Mouse (Mus musculus): ENCODE results near the gene Olfr1150-ps1.

Olfr1150-ps1 gene

GRCm38 (mm10) chr2:87843693-87844092 lies at the start of gene Olfr1150-ps1:
Gene Olfr1150-ps1 (plus strand): TSS chr2:87843993.
- no peak for TF ChIP-seq GATA4 (IDR thresholded peaks at IDR 0.05; ENCODE audit: insufficient replicate concordance, low read length)

- TF ChIP-seq GATA4 (IDR thresholded peaks at IDR 0.05; ENCODE audit: insufficient replicate concordance, low read length): no peak
Observed at GRCm38 (mm10) chr2:87800292-87800691, 43.5 kb upstream of the Olfr1150-ps1 start, which contains the start of gene Olfr1143. Gene Olfr1143 (plus strand): TSS chr2:87800592.

- TF ChIP-seq GATA4 (IDR thresholded peaks at IDR 0.05; ENCODE audit: insufficient replicate concordance, low read length): no peak
Observed at GRCm38 (mm10) chr2:87809522-87809921, 34.3 kb upstream of the Olfr1150-ps1 start, which contains the start of gene Olfr1145. Gene Olfr1145 (plus strand): TSS chr2:87809822.

GRCm38 (mm10) chr2:87830233-87830632 lies 13.6 kb upstream of the Olfr1150-ps1 start, which contains the start of gene Olfr1148:
Gene Olfr1148 (plus strand): TSS chr2:87830533.
- no peak for TF ChIP-seq GATA4 (IDR thresholded peaks at IDR 0.05; ENCODE audit: insufficient replicate concordance, low read length)

GRCm38 (mm10) chr2:87855562-87855961 lies 11.8 kb downstream of the Olfr1150-ps1 start, which contains the start of gene Olfr1151:
Gene Olfr1151 (plus strand): TSS chr2:87855862.
- no peak for TF ChIP-seq GATA4 (IDR thresholded peaks at IDR 0.05; ENCODE audit: insufficient replicate concordance, low read length)

- TF ChIP-seq GATA4 (IDR thresholded peaks at IDR 0.05; ENCODE audit: insufficient replicate concordance, low read length): no peak
Observed at GRCm38 (mm10) chr2:87866192-87866591, 22.4 kb downstream of the Olfr1150-ps1 start, which contains the start of gene Olfr1152. Gene Olfr1152 (plus strand): TSS chr2:87866492.

GRCm38 (mm10) chr2:87894662-87895061 lies 50.9 kb downstream of the Olfr1150-ps1 start, which contains the start of gene Olfr1153:
Gene Olfr1153 (plus strand): TSS chr2:87894962.
- no peak for TF ChIP-seq GATA4 (IDR thresholded peaks at IDR 0.05; ENCODE audit: insufficient replicate concordance, low read length)

Data from liver, adult (tissue).